Mouse (Mus musculus): ENCODE measurements around the gene Gm4907.

- TF ChIP-seq ELF1 (IDR thresholded peaks at IDR 0.05; ENCODE audit: low read depth, low read length) (no peak), USF2 (IDR thresholded peaks at IDR 0.05; ENCODE audit: borderline replicate concordance in 1 of 2, insufficient read depth in 1 of 2, low read depth in 1 of 2, low read length in 2 of 2) (no peak), CTCF (IDR thresholded peaks at IDR 0.05 in 2 of 3, conservative IDR thresholded peaks at IDR 0.05 in 1 of 3; ENCODE audit: control insufficient read depth in 1 of 3, insufficient read depth in 1 of 3, low read depth in 2 of 3, low read length in 3 of 3, poor library complexity in 1 of 3, severe bottlenecking in 1 of 3) (no peak)
Measured at GRCm38 (mm10) chrX:23840921-23841320, 41.4 kb upstream of the Gm4907 start.

All from MEL (cell line).